Mouse (Mus musculus) lung, adult 2 months (tissue): ENCODE data around the gene Usp3.

Experiments
- CTCF ChIP-seq: fragments of 200-500 bp; IDR thresholded peaks from 2 replicates; pipeline ENCODE4 v1.5.1; 2011; ENCODE audit warnings: mild to moderate bottlenecking, low read length, control low read depth; ENCODE audit not compliant: insufficient read depth
- POLR2A ChIP-seq: fragments of 200-500 bp; IDR thresholded peaks from 2 replicates; pipeline ENCODE4 v1.6.1; 2011; ENCODE audit warnings: low read depth, mild to moderate bottlenecking, control low read depth, low read length, borderline replicate concordance; ENCODE audit errors: extremely low read depth

DNA sequence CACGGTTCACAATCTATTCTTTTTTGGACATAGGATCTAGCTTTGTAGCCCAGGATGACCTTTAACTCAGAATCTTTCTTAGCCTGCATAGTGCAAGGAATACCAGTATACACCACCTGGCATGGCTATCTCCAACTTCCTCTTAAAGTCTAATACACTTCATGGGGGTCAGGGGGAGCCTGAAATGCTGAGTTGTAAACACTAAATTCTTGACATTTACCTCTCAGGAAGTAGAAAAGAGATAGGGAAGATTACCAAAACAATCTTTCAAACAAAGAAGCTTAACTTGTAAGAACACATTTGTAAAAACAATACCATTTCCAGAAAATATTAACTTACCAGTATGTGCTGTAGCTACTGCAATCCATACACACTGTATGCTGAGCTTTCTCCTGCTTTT, 30.7 kb downstream of the Usp3 start:
- no peak for TF ChIP-seq CTCF
- no peak for TF ChIP-seq POLR2A
